Mouse (Mus musculus): ENCODE results near the gene Vti1a. TPM values are rescaled to one million over a fixed set of nuclear protein-coding genes. Genes with fewer than 3 reads are reported as not detected.

Vti1a gene
- total RNA-seq, 2 experiments from 2014 or later, result 49.5 to 49.7 TPM

- DNase-seq (ENCODE audit: low spot score in 2 of 2), result no peak
Measured at GRCm38 (mm10) chr19:55580667-55581066, 264.6 kb downstream of the Vti1a start.

GRCm38 (mm10) chr19:55582896-55583653 lies 267.0 kb downstream of the Vti1a start:
- no peak for DNase-seq (ENCODE audit: low spot score in 2 of 2)

GRCm38 (mm10) chr19:55585270-55586224 lies 269.5 kb downstream of the Vti1a start:
- DNase-seq (ENCODE audit: low spot score in 2 of 2), result no peak

- DNase-seq (ENCODE audit: low spot score in 2 of 2), result no peak
Measured at GRCm38 (mm10) chr19:55587638-55588421, 271.7 kb downstream of the Vti1a start.

GRCm38 (mm10) chr19:55588948-55589896 lies 273.1 kb downstream of the Vti1a start:
- no peak for DNase-seq (ENCODE audit: low spot score in 2 of 2)

- peak; percentile 14 to 57 for DNase-seq (ENCODE audit: low spot score in 2 of 2)
Measured at GRCm38 (mm10) chr19:55592876-55593691, 277.0 kb downstream of the Vti1a start.

GRCm38 (mm10) chr19:55593729-55594444 lies 277.8 kb downstream of the Vti1a start:
- DNase-seq (ENCODE audit: low spot score in 2 of 2), result no peak

- no peak for DNase-seq (ENCODE audit: low spot score in 2 of 2)
Measured at GRCm38 (mm10) chr19:55594451-55594850, 278.4 kb downstream of the Vti1a start.

GRCm38 (mm10) chr19:55595945-55596649 lies 280.0 kb downstream of the Vti1a start:
- DNase-seq (ENCODE audit: low spot score in 2 of 2), result no peak

- no peak for DNase-seq (ENCODE audit: low spot score in 2 of 2)
Measured at GRCm38 (mm10) chr19:55596804-55597203, 280.7 kb downstream of the Vti1a start.

- no peak for DNase-seq (ENCODE audit: low spot score in 2 of 2)
Measured at GRCm38 (mm10) chr19:55597296-55597695, 281.2 kb downstream of the Vti1a start.

- no peak for DNase-seq (ENCODE audit: low spot score in 2 of 2)
Measured at GRCm38 (mm10) chr19:55597951-55598350, 281.9 kb downstream of the Vti1a start.

GRCm38 (mm10) chr19:55599124-55599523 lies 283.0 kb downstream of the Vti1a start:
- no peak for DNase-seq (ENCODE audit: low spot score in 2 of 2)

- DNase-seq (ENCODE audit: low spot score in 2 of 2), result no peak
Measured at GRCm38 (mm10) chr19:55607725-55608124, 291.6 kb downstream of the Vti1a start.

- no peak for DNase-seq (ENCODE audit: low spot score in 2 of 2)
Measured at GRCm38 (mm10) chr19:55608858-55609375, 292.8 kb downstream of the Vti1a start.

GRCm38 (mm10) chr19:55609806-55610205 lies 293.7 kb downstream of the Vti1a start:
- no peak for DNase-seq (ENCODE audit: low spot score in 2 of 2)

GRCm38 (mm10) chr19:55615743-55616142 lies 299.6 kb downstream of the Vti1a start:
- DNase-seq (ENCODE audit: low spot score in 2 of 2), result no peak

GRCm38 (mm10) chr19:55616276-55616675 lies 300.2 kb downstream of the Vti1a start:
- no peak for DNase-seq (ENCODE audit: low spot score in 2 of 2)
